Mouse (Mus musculus) olfactory bulb, adult 2 months (tissue): Measurements from ENCODE around the gene Upk3a. TPM values are rescaled to one million over a fixed set of nuclear protein-coding genes. Genes with fewer than 3 reads are reported as not detected.
A peak's percentile ranks its signal among the peaks of the same experiment; 100 is the strongest.
"Not testable (repeated sequence)": the region's sequence is repeated elsewhere in the genome, so short reads cannot be mapped to it uniquely, and the experiment has no call there.

Source experiments
- H3K27ac ChIP-seq: fragments of 200-500 bp; 2 replicates; pipeline ENCODE4 v1.5.1; 2012; ENCODE audit warnings: low read depth, low read length; ENCODE audit not compliant: insufficient read depth
- H3K4me1 ChIP-seq: fragments of 200-500 bp; 2 replicates; pipeline ENCODE4 v1.6.1; 2012; ENCODE audit warnings: low read length; ENCODE audit not compliant: control insufficient read depth, insufficient read depth
- H3K4me3 ChIP-seq: fragments of 200-500 bp; 2 replicates; pipeline ENCODE4 v1.5.1; 2012; ENCODE audit warnings: mild to moderate bottlenecking, low read depth, low read length, moderate library complexity; ENCODE audit not compliant: insufficient read depth
- CTCF ChIP-seq: fragments of 200-500 bp; IDR thresholded peaks from 2 replicates; pipeline ENCODE4 v1.5.1; 2012; ENCODE audit warnings: low read depth, mild to moderate bottlenecking, low read length, moderate library complexity; ENCODE audit not compliant: insufficient read depth
- POLR2A ChIP-seq: fragments of 200-500 bp; IDR thresholded peaks from 2 replicates; pipeline ENCODE4 v1.6.1; 2012; ENCODE audit warnings: mild to moderate bottlenecking, low read depth, low read length, moderate library complexity; ENCODE audit not compliant: insufficient read depth
- WGBS: fragments of 180-500 bp; shearing (Covaris S2); methylation state at CpG from one replicate; pipeline ENCODE4 v1.1.7; 2018; 5-methylcytosine and 5-hydroxymethylcytosine counted together
- polyA plus RNA-seq: library from polyadenylated mRNA; stranded (reverse); fragments of >200 nt; gene quantifications from 2 replicates; pipeline ENCODE4 v1.2.4, GENCODE M21; 2012; ENCODE audit warnings: low replicate concordance; ENCODE audit not compliant: missing spikeins, insufficient read depth, insufficient read length

Upk3a gene
- polyA plus RNA-seq, 1 experiment = not detected

GRCm38 (mm10) chr15:85026197-85026596 is 9.3 kb downstream of the Upk3a start:
- Histone ChIP-seq H3K4me1 (0 out of 2 replicates have a peak, but pooled peaks cover 2% of the 10 kb centered on the region), H3K27ac (no peak overlapping the region), H3K4me3 (no peak overlapping the region)
- no peak for TF ChIP-seq POLR2A
- TF ChIP-seq CTCF = no peak
- WGBS = 67% methylated on average over 4 of the region's 4 CpGs

DNA sequence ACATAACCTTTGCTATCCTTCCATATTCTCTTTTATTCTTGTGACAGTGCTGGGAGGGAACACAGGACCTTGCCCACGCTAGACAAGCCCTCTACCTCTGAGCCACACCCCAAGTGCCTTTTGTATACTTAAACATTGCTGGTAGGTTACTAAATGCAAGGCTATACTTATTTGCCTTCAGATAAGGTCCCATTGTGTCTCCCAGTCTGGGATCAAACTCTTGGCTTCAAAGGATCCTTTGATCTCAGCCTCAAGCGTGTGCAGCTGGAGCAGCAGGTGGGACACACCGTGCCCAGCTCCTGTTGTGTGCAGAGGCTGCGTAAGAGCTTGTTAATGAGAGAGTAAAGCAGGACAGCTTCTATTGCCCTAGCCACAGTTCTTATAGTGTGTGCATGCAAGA is 10.8 kb downstream of the Upk3a start:
- 64% methylated on average over 4 of the region's 4 CpGs for WGBS
- 0 out of 2 replicates have a peak, but pooled peaks cover 2% of the 10 kb centered on the region for H3K4me1 ChIP-seq
- TF ChIP-seq POLR2A (no peak), CTCF (no peak)
- no peak overlapping the region for H3K4me3 ChIP-seq
- H3K27ac ChIP-seq = no peak overlapping the region

DNA sequence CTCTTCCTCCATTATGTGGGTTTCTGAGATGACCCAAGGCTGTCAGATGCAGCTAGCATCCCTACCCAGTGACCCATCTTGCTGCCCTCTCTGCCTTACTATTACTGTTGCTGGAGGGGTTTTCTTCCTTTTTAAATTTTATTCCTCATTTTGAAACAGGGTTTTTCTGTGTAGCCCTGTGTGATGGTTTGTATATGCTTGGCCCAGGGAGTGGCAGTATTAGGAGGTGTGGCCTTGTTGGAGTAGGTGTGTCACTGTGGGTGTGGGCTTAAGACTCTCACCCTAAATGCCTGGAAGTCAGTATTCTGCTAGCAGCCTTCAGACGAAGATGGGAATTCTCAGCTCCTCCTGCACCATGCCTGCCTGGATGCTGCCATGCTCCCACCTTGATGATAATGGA is 11.7 kb downstream of the Upk3a start, which contains the start of gene Fam118a:
Gene Fam118a, plus strand, starts transcription at position 301 of the 400 bp plus-strand sequence.
- H3K27ac ChIP-seq, H3K4me1 ChIP-seq, H3K4me3 ChIP-seq: not testable (repeated sequence)
- WGBS = 78% methylated on average over 1 of the region's 1 CpGs

DNA sequence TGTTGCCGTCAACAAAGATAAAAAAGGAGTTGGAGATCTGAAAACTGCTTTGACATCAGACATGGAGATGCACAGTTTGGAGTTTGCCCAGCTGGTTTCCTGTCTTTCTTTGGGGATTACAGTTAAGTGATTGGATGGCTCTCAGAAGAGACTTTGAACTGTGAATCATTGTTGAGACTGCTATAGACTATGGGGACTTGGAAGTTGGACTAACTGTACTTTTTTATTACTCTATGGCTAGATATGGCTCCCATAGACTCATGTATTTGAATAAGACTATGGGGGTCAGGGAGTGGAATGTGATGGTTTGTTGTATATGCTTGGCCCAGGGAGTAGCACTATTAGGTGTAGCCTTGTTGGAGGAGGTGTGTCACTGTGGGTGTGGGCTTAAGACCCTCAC is 13.7 kb downstream of the Upk3a start:
- WGBS = 88% methylated on average over 1 of the region's 1 CpGs
- H3K4me1 ChIP-seq, H3K4me3 ChIP-seq, H3K27ac ChIP-seq: not testable (repeated sequence)

GRCm38 (mm10) chr15:85031866-85032265 is 14.9 kb downstream of the Upk3a start:
- H3K27ac ChIP-seq = no peak overlapping the region
- WGBS = 43% methylated on average over 3 of the region's 3 CpGs
- TF ChIP-seq CTCF (no peak), POLR2A (no peak)
- peaks cover 6% of the 10 kb centered on the region; the same call in 1 of the 2 replicates for H3K4me1 ChIP-seq
- no peak overlapping the region for H3K4me3 ChIP-seq

- H3K4me3 ChIP-seq, H3K27ac ChIP-seq: not testable (repeated sequence)
- 71% methylated on average over 7 of the region's 7 CpGs for WGBS
- peaks cover 17% of the 10 kb centered on the region for H3K4me1 ChIP-seq
Measured at GRCm38 (mm10) chr15:85033916-85034315, 17.0 kb downstream of the Upk3a start.

GRCm38 (mm10) chr15:85036566-85037342 is 19.8 kb downstream of the Upk3a start:
- TF ChIP-seq CTCF = no peak
- TF ChIP-seq POLR2A = peak; percentile 77
- H3K27ac ChIP-seq = peak overlapping the region; percentile 42
- WGBS = 1% methylated on average over 75 of the region's 75 CpGs
- peak overlapping the region; percentile 67 for H3K4me3 ChIP-seq
- H3K4me1 ChIP-seq = peaks cover 32% of the 10 kb centered on the region

DNA sequence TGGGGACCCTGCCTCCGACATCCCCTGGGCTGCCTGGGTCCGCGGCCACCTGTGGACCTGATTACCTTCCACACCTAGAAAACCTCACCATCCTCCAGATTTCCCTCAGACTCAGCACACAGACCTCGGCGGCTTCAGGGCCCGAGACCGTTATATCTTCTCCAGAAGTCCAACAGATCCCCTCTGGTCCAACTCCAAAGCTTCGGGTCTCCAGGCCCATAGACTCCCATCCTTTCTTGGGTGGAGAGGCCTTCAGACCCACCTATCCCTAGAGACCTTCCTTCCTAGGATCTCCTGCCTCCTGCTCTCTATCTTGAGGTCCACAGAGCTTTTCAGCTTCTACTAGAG is 20.4 kb downstream of the Upk3a start:
- Histone ChIP-seq H3K27ac (peak overlapping the region; percentile 1; the same call in 1 of the 2 replicates), H3K4me3 (peak overlapping the region; percentile 67), H3K4me1 (peaks cover 35% of the 10 kb centered on the region)
- TF ChIP-seq CTCF (no peak), POLR2A (no peak)
- 2% methylated on average over 8 of the region's 8 CpGs for WGBS

DNA sequence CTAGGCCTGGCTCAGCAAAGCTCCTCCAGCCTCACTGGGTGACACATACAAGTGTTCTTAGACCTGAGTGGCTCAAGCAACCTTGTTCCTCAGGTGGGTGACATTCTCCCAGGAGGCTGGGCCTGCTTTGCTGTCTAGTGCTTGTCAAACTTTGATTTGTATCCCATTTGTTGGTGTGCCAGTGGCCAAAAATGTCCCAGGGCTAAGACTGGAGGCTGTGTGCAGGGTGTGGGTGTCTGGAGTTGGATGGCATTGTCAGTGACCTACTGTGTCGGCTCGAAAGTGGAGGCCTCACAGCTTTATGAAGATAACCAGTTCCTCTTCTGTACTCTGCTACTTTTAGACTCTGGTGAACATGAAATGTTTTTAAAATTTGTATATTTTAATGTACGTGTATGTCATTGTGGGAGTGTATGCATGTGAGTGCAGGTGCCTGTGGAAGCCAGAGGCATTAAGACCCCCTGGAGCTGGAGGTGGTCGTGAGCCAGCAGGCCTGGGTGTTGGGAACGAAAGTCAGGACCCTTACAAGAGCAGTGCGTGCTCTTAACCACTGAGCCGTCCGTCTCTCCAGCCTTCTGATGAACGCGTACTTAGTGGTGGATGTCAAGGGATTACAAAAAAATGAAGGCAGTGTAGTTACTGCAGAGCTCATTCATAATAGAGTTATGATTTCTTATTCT is 24.7 kb downstream of the Upk3a start:
- TF ChIP-seq POLR2A (no peak), CTCF (no peak)
- no peak overlapping the region for H3K4me3 ChIP-seq
- WGBS = 47% methylated on average over 10 of the region's 10 CpGs
- peak overlapping the region; percentile 89 for H3K27ac ChIP-seq
- H3K4me1 ChIP-seq = peaks cover 55% of the 10 kb centered on the region
